Comparison of ENCODE assay signal across 9 mouse cellular contexts in genomic region chr6:40346959-40347771, GRCm38 (mm10). TPM values are rescaled to one million over a fixed set of nuclear protein-coding genes. Genes with fewer than 3 reads are reported as not detected.
DNase-seq lines count a peak whose midpoint lies in the region; ATAC-seq lines count a peak whose summit lies in the region.
"Had no signal": no experiment of that assay in that cellular context is flagged by ENCODE, and none has a peak within 500 bp of the region (broad histone marks: within the 10 kb centered on the region; RNA-seq: fewer than 3 reads in every experiment).

No protein-coding gene starts in this region.

- no peak for DNase-seq in kidney, adult 11 months
- DNase-seq in brain, adult 2 months (ENCODE audit: low read depth, low spot score), result peak; percentile 87
- DNase-seq in gastrocnemius, adult 18-20 months (ENCODE audit: low spot score), result peak; percentile 85
- DNase-seq in layer of hippocampus, adult 9-10 months (ENCODE audit: low spot score), result peak; percentile 69
- no peak for DNase-seq in thymus, postnatal 10 days (ENCODE audit: low spot score in 2 of 2)
- DNase-seq in adrenal gland, postnatal 14 days, result no peak

- ATAC-seq in kidney, embryonic 16.5 days (ENCODE audit: low FRiP score, low TSS enrichment), result peak; percentile 59; the same call in 1 of the 2 replicates
- peak; percentile 54 for ATAC-seq in midbrain, embryonic 15.5 days (replicated peaks)

- no peak overlapping the region for H3K4me3 ChIP-seq in kidney, embryonic 16.5 days (ENCODE audit: low read length)
- no peak overlapping the region for H3K4me3 ChIP-seq in midbrain, embryonic 15.5 days
- H3K4me3 ChIP-seq: heart, embryonic 13.5 days had no signal

- H3K36me3 ChIP-seq in kidney, embryonic 16.5 days (ENCODE audit: insufficient read depth, low read length), result peaks cover 9% of the 10 kb centered on the region
- H3K36me3 ChIP-seq in midbrain, embryonic 15.5 days (replicated peaks), result 0 out of 2 replicates have a peak, but pooled peaks cover 3% of the 10 kb centered on the region

- H3K9me3 ChIP-seq in kidney, embryonic 16.5 days (ENCODE audit: low read length), result no peaks in the 10 kb centered on the region
- no peaks in the 10 kb centered on the region for H3K9me3 ChIP-seq in midbrain, embryonic 15.5 days
- H3K9me3 ChIP-seq: heart, embryonic 13.5 days had no signal

- no peak overlapping the region for H3K27ac ChIP-seq in kidney, embryonic 16.5 days (ENCODE audit: low read length)
- H3K27ac ChIP-seq in midbrain, embryonic 15.5 days, result no peak overlapping the region
- H3K27ac ChIP-seq: heart, embryonic 13.5 days had no signal

- no peak overlapping the region for H3K9ac ChIP-seq in kidney, embryonic 16.5 days (replicated peaks; ENCODE audit: low read length)
- no peak overlapping the region for H3K9ac ChIP-seq in midbrain, embryonic 15.5 days
- H3K9ac ChIP-seq: heart, embryonic 13.5 days had no signal

- H3K4me2 ChIP-seq in kidney, embryonic 16.5 days (replicated peaks; ENCODE audit: low read depth, low read length), result no peak overlapping the region
- no peak overlapping the region for H3K4me2 ChIP-seq in midbrain, embryonic 15.5 days
- H3K4me2 ChIP-seq: heart, embryonic 13.5 days had no signal

- 68% methylated on average over 10 of the region's 10 CpGs for WGBS in kidney, embryonic 16.5 days
- WGBS in midbrain, embryonic 15.5 days, result 80% methylated on average over 10 of the region's 10 CpGs

- no peaks in the 10 kb centered on the region for H3K4me1 ChIP-seq in kidney, embryonic 16.5 days (ENCODE audit: insufficient read depth, low read length)
- no peaks in the 10 kb centered on the region for H3K4me1 ChIP-seq in midbrain, embryonic 15.5 days

- no peaks in the 10 kb centered on the region for H3K27me3 ChIP-seq in kidney, embryonic 16.5 days (ENCODE audit: insufficient read depth, low read length)
- no peaks in the 10 kb centered on the region for H3K27me3 ChIP-seq in midbrain, embryonic 15.5 days (replicated peaks)
- H3K27me3 ChIP-seq: heart, embryonic 13.5 days had no signal

RNA-seq across cellular contexts. Expression of gene Agk, which starts 22.2 kb away (rescaled TPM):
- 47.1 and 49.9 TPM in 2 replicates for polyA plus RNA-seq in kidney, embryonic 16.5 days (2015; fragmentation: Nextera tagmentation; extraction: Ambion mirVana)
- 1 to 10 TPM; 6.1 TPM for total RNA-seq in gastrocnemius, adult 18-20 months (2021)
- 59.2 and 60.2 TPM in 2 replicates for polyA plus RNA-seq in midbrain, embryonic 15.5 days (2015; fragmentation: Nextera tagmentation; extraction: Ambion mirVana)
- 35.9 and 36.3 TPM in 2 replicates for total RNA-seq in adrenal gland, postnatal 14 days (2021)

Comparison
In these comparisons a context has a peak if more than half of its experiments do, and no peak if none do; other contexts are left out.
1. DNase-seq: peak in brain, adult 2 months (single experiment), gastrocnemius, adult 18-20 months (single experiment) and layer of hippocampus, adult 9-10 months (single experiment); none in kidney, adult 11 months (single experiment), thymus, postnatal 10 days (0 of 2) and adrenal gland, postnatal 14 days (single experiment).